Mouse (Mus musculus) limb, embryonic 12.5 days (tissue): ENCODE results near the gene Tmem72. TPM values are rescaled to one million over a fixed set of nuclear protein-coding genes. Genes with fewer than 3 reads are reported as not detected.

Experiments
- ATAC-seq: fragments of 200-750 bp; cut with Nextera tagmentation; 2 replicates; pipeline ENCODE4 v1.8.0; 2017; ENCODE audit warnings: low read depth, moderate TSS enrichment; ENCODE audit not compliant: insufficient number of reproducible peaks, insufficient read depth, low FRiP score, low TSS enrichment
- H3K27ac ChIP-seq: fragments of 300-500 bp; sonication (generic); 2 replicates; pipeline ENCODE4 v1.5.1; 2016; ENCODE audit warnings: mild to moderate bottlenecking, moderate library complexity
- H3K27me3 ChIP-seq: fragments of 300-500 bp; sonication (generic); 2 replicates; pipeline ENCODE4 v1.6.1; 2016; ENCODE audit warnings: mild to moderate bottlenecking, moderate library complexity
- H3K36me3 ChIP-seq: fragments of 300-500 bp; sonication (generic); 2 replicates; pipeline ENCODE4 v1.6.1; 2016; ENCODE audit warnings: mild to moderate bottlenecking, moderate library complexity
- H3K4me1 ChIP-seq: fragments of 300-500 bp; sonication (generic); replicated peaks from 2 replicates; pipeline ENCODE4 v1.6.1; 2016
- H3K4me2 ChIP-seq: fragments of 300-500 bp; sonication (generic); 2 replicates; pipeline ENCODE4 v1.6.1; 2016; ENCODE audit warnings: mild to moderate bottlenecking, moderate library complexity
- H3K4me3 ChIP-seq: fragments of 300-500 bp; sonication (generic); replicated peaks from 2 replicates; pipeline ENCODE4 v1.5.1; 2016; ENCODE audit warnings: mild to moderate bottlenecking
- H3K9ac ChIP-seq: fragments of 300-500 bp; sonication (generic); replicated peaks from 2 replicates; pipeline ENCODE4 v1.6.1; 2016; ENCODE audit warnings: mild to moderate bottlenecking, moderate library complexity
- H3K9me3 ChIP-seq: fragments of 300-500 bp; sonication (generic); 2 replicates; pipeline ENCODE4 v1.6.1; 2016; ENCODE audit warnings: mild to moderate bottlenecking, moderate library complexity
- WGBS: fragments of 180-500 bp; shearing (Covaris S2); methylation state at CpG from one replicate; pipeline ENCODE4 v1.1.7; 2016; 5-methylcytosine and 5-hydroxymethylcytosine counted together
- microRNA-seq: library from miRNA; unstranded; fragments of <30 nt; microRNA quantifications from one replicate; pipeline ENCODE4, GENCODE M21; 2017
- polyA plus RNA-seq: library from polyadenylated mRNA; unstranded; fragments of >200 nt; fragmentation: Nextera tagmentation; extraction: Ambion mirVana; gene quantifications from 2 replicates; pipeline ENCODE4 v1.2.1, GENCODE M21; 2016

Tmem72 gene
- polyA plus RNA-seq, 1 experiment from 2014 or later, result 0.06 TPM

DNA sequence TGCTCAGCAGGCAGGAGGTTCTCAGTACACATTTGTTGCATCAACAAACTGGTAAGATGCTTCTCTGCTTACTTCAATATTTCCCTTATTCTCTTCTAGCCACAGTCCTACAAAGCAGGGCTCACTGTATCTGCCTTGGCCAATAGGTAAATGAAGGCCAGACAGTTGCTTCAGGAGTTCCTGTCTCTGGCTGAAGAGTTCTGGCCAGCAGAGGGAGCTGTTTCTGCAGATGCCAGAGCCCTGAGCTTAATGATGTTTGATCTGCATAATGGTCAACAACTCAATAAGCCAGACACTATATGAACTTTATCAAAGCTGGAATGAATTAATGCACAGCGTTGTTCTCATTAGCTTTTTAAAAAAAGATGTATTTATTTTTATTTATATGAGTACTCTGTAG is 84.6 kb downstream of the Tmem72 start:
- no peak overlapping the region for H3K4me2 ChIP-seq
- H3K4me1 ChIP-seq, result peaks cover 10% of the 10 kb centered on the region
- WGBS, result 62% methylated on average over 1 of the region's 1 CpGs

DNA sequence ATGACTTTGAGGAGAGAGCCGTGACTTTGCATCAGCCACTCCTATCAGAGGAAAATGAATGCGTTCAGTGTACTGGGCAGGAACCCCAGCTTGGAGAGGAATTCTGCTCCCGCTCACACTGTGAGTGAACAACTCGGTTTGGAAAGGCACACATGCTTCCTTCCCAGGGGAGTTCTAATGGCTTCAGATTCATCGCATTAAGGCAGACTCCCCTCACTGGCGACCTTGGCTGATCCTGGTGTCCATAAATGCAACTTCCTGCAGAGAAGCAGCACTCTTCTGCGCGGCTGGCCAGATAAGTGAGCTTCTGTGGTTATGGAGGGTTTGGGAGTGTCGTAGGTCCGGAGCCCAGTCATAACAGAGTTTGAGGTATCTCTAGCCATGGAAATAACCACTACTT is 86.9 kb downstream of the Tmem72 start:
- H3K9me3 ChIP-seq, result no peaks in the 10 kb centered on the region
- no peak overlapping the region for H3K27ac ChIP-seq

More for the DNA sequence above, 84.6 kb downstream of the Tmem72 start:
- no peak overlapping the region for H3K9ac ChIP-seq
- H3K9me3 ChIP-seq, result no peaks in the 10 kb centered on the region
- no peak overlapping the region for H3K27ac ChIP-seq
- no peaks in the 10 kb centered on the region for H3K27me3 ChIP-seq
- no peak overlapping the region for H3K4me3 ChIP-seq
- ATAC-seq, result no peak
- H3K36me3 ChIP-seq, result no peaks in the 10 kb centered on the region

More for the DNA sequence above, 86.9 kb downstream of the Tmem72 start:
- no peaks in the 10 kb centered on the region for H3K27me3 ChIP-seq
- no peak overlapping the region for H3K4me3 ChIP-seq
- H3K36me3 ChIP-seq, result peaks cover 19% of the 10 kb centered on the region
- ATAC-seq, result no peak
- H3K4me1 ChIP-seq, result peaks cover 4% of the 10 kb centered on the region; the same call in 1 of the 2 replicates
- 92% methylated on average over 10 of the region's 10 CpGs for WGBS
- no peak overlapping the region for H3K4me2 ChIP-seq
- H3K9ac ChIP-seq, result no peak overlapping the region

Small RNA genes lying within 50 kb of the gene (microRNA-seq; reads per million reads assigned to microRNA genes)
- not detected for gene Mir7043

Other genes with a start within 250 kb of the Tmem72 start
- not detected in 2 replicates for gene Olfr211, start 227.8 kb downstream of the Tmem72 start, polyA plus RNA-seq
- not detected in 2 replicates for gene Olfr212, start 210.4 kb downstream of the Tmem72 start, polyA plus RNA-seq
- not detected in 2 replicates for gene Olfr213, start 178.5 kb downstream of the Tmem72 start, polyA plus RNA-seq
- gene Gm5580, start 165.8 kb downstream of the Tmem72 start, polyA plus RNA-seq, result 0.29 and 0.37 TPM in 2 replicates
- gene Olfr214, start 162.7 kb downstream of the Tmem72 start, polyA plus RNA-seq, result not detected in 2 replicates
- not detected in 2 replicates for gene Olfr215, start 132.7 kb downstream of the Tmem72 start, polyA plus RNA-seq
- 262 and 269 TPM in 2 replicates for gene Zfp422, start 87.9 kb downstream of the Tmem72 start, polyA plus RNA-seq
- gene Depp1, start 66.3 kb downstream of the Tmem72 start, polyA plus RNA-seq, result 19.9 and 22.1 TPM in 2 replicates
- gene Rassf4, start 43.0 kb downstream of the Tmem72 start, polyA plus RNA-seq, result 6.2 and 6.5 TPM in 2 replicates